Mouse (Mus musculus) lung, postnatal 0 days (tissue): ENCODE data around the gene Mapk1ip1l.

Experiments used
- CTCF ChIP-seq: IDR thresholded peaks from 2 replicates; pipeline ENCODE4 v1.5.1; 2016; ENCODE audit warnings: antibody characterized with exemption, mild to moderate bottlenecking
- EP300 ChIP-seq: IDR thresholded peaks from 2 replicates; pipeline ENCODE4 v1.6.1; 2016; ENCODE audit warnings: antibody characterized with exemption, mild to moderate bottlenecking, control low read depth

- TF ChIP-seq CTCF: no peak
- no peak for TF ChIP-seq EP300
These were observed 11.9 kb upstream of the Mapk1ip1l start for GRCm38 (mm10) chr14:47286215-47286614.
